ENCODE assay signal across 8 mouse cellular contexts in the genomic region with DNA sequence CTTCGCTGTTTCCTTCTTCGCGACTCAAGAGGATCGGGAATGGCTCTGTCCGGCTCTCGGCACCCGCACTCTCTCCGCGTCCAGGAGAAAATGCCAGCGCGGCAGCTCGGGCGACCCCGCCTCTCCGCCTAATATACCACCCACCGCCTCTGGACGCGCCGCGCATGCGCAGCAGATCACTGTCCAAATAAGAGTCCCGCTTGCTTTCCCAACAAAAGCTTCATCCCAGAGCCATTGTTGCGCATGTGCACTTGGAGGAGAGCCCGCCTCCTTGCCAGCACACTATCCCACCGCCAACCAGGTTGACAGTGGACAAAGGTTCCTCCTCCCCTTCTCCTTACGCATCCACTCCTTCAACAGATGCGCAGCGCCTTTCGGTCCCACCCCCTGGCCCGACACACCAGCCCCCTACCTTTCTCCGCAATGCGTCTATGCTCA. TPM values are rescaled to one million over a fixed set of nuclear protein-coding genes. Genes with fewer than 3 reads are reported as not detected.
DNase-seq lines count a peak whose midpoint lies in the region; ATAC-seq lines count a peak whose summit lies in the region.

Gene Maged1, minus strand, starts transcription at position 226 of the 438 bp plus-strand sequence.

- H3K27ac ChIP-seq in intestine, embryonic 14.5 days (ENCODE audit: low read depth): peak within 1 kb of the TSS; percentile 86

- 13% methylated on average over 19 of the region's 32 CpGs for WGBS in intestine, embryonic 14.5 days

- peak within 1 kb of the TSS; percentile 81 for H3K9ac ChIP-seq in intestine, embryonic 14.5 days (ENCODE audit: low read length)

- no peaks in the 10 kb centered on the region for H3K9me3 ChIP-seq in intestine, embryonic 14.5 days (ENCODE audit: control insufficient read depth, low read length)

- peak within 1 kb of the TSS; percentile 48 for H3K4me3 ChIP-seq in intestine, embryonic 14.5 days (ENCODE audit: low read depth, low read length)

- peak; percentile 94 for DNase-seq in adrenal gland, adult 2 months
- peak; percentile 95 for DNase-seq in embryo, embryonic 10 days (ENCODE audit: low spot score)
- DNase-seq in gastrocnemius, postnatal 25 days: peak; percentile 86
- DNase-seq in intestine, embryonic 14.5 days (ENCODE audit: low spot score): peak; percentile 89
- DNase-seq in left cerebral cortex, postnatal 10 days (ENCODE audit: extremely low spot score in 1 of 2, low spot score in 2 of 2): peak; percentile 91 to 93
- peak; percentile 87 for DNase-seq in right cerebral cortex, postnatal 4 days

- H3K4me1 ChIP-seq in intestine, embryonic 14.5 days (replicated peaks; ENCODE audit: control insufficient read depth, insufficient read depth, low read length): no peaks in the 10 kb centered on the region; the same call in 1 of the 2 replicates

- peak; percentile 92 for ATAC-seq in intestine, embryonic 14.5 days (replicated peaks; ENCODE audit: low FRiP score, low TSS enrichment, low read depth)
- ATAC-seq in megakaryocyte progenitor cell, adult 5-6 weeks (replicated peaks; ENCODE audit: poor library complexity): peak; percentile 79
- ATAC-seq in inflammation-experienced regulatory T-cells, adult 6 months: no peak

- intact Hi-C loops in left cerebral cortex, postnatal 10 days (cut with DNase I): loop anchor here (5.0 to 10.0 kb wide), 2 partner anchors 83 to 105 kb away; no protein-coding TSS in a partner anchor

- no peaks in the 10 kb centered on the region for H3K27me3 ChIP-seq in intestine, embryonic 14.5 days (replicated peaks; ENCODE audit: control insufficient read depth, insufficient read depth, low read length)

- H3K36me3 ChIP-seq in intestine, embryonic 14.5 days (ENCODE audit: control insufficient read depth, insufficient read depth, low read length): peaks cover 29% of the 10 kb centered on the region

- peak within 1 kb of the TSS; percentile 46 for H3K4me2 ChIP-seq in intestine, embryonic 14.5 days (ENCODE audit: low read length)

RNA-seq across cellular contexts. Expression of gene Maged1, which starts in this region (rescaled TPM):
- 100 to 1,000 TPM; 267 to 274 TPM for total RNA-seq in adrenal gland, adult 2 months (2021)
- polyA plus RNA-seq in adrenal gland, adult 2 months (2012; rRNA removed): 233 and 305 TPM in 2 replicates
- 10 to 100 TPM; 30.9 to 33.0 TPM for total RNA-seq in gastrocnemius, postnatal 25 days (2021)
- 532 and 591 TPM in 2 replicates for polyA plus RNA-seq in intestine, embryonic 14.5 days (2014; fragmentation: Nextera tagmentation; extraction: Ambion mirVana)
- total RNA-seq in left cerebral cortex, postnatal 10 days (2021): 100 to 1,000 TPM; 509 to 516 TPM
- total RNA-seq in megakaryocyte progenitor cell, adult 5-6 weeks (2015): 4.1 and 4.9 TPM in 2 replicates
- 2.7 and 4.9 TPM in 2 replicates for total RNA-seq in megakaryocyte progenitor cell, adult 5-6 weeks (2017)
- 1 to 10 TPM; 3.7 to 8.0 (median 7.9) TPM for polyA plus RNA-seq in inflammation-experienced regulatory T-cells, adult 6 months (2017; shearing (Covaris generic))

Comparison
In these comparisons a context has a peak if more than half of its experiments do, and no peak if none do; other contexts are left out.
1. RNA of gene Maged1 (total RNA-seq): 509 to 516 TPM in left cerebral cortex, postnatal 10 days and 267 to 274 TPM in adrenal gland, adult 2 months; 30.9 to 33.0 TPM in gastrocnemius, postnatal 25 days and 2.7 to 4.9 TPM in megakaryocyte progenitor cell, adult 5-6 weeks; every median in the first group is over 4 times any median in the second.
2. RNA of gene Maged1 (polyA plus RNA-seq): 532 to 591 TPM in intestine, embryonic 14.5 days and 233 to 305 TPM in adrenal gland, adult 2 months; 3.7 to 8.0 TPM in inflammation-experienced regulatory T-cells, adult 6 months; every median in the first group is over 10 times any median in the second.
3. Peak in every context shown above with its lines, with median percentiles within 50 percentile points of each other: DNase-seq.